Mouse (Mus musculus) hindbrain, embryonic 13.5 days (tissue): ENCODE data around the gene Mllt11. TPM values are rescaled to one million over a fixed set of nuclear protein-coding genes. Genes with fewer than 3 reads are reported as not detected.
A peak's percentile ranks its signal among the peaks of the same experiment; 100 is the strongest.

Experiments
- ATAC-seq: fragments of 200-750 bp; cut with Nextera tagmentation; 2 replicates; pipeline ENCODE4 v1.8.0; 2017; ENCODE audit warnings: moderate TSS enrichment; ENCODE audit not compliant: low FRiP score
- H3K27ac ChIP-seq: fragments of 300-500 bp; sonication (generic); 2 replicates; pipeline ENCODE4 v1.5.1; 2015; ENCODE audit warnings: inconsistent platforms, mild to moderate bottlenecking, moderate library complexity
- H3K27me3 ChIP-seq: fragments of 300-500 bp; sonication (generic); 2 replicates; pipeline ENCODE4 v1.6.1; 2015; ENCODE audit warnings: mild to moderate bottlenecking, inconsistent platforms
- H3K36me3 ChIP-seq: fragments of 300-500 bp; sonication (generic); 2 replicates; pipeline ENCODE4 v1.6.1; 2015; ENCODE audit warnings: mild to moderate bottlenecking, inconsistent platforms
- H3K4me1 ChIP-seq: fragments of 300-500 bp; sonication (generic); replicated peaks from 2 replicates; pipeline ENCODE4 v1.6.1; 2015; ENCODE audit warnings: inconsistent platforms
- H3K4me2 ChIP-seq: fragments of 300-500 bp; sonication (generic); 2 replicates; pipeline ENCODE4 v1.6.1; 2015; ENCODE audit warnings: inconsistent platforms, mild to moderate bottlenecking, moderate library complexity
- H3K4me3 ChIP-seq: fragments of 300-500 bp; sonication (generic); 2 replicates; pipeline ENCODE4 v1.5.1; 2015; ENCODE audit warnings: mild to moderate bottlenecking, inconsistent platforms
- H3K9ac ChIP-seq: fragments of 300-500 bp; sonication (generic); 2 replicates; pipeline ENCODE4 v1.6.1; 2015; ENCODE audit warnings: mild to moderate bottlenecking, inconsistent platforms
- H3K9me3 ChIP-seq: fragments of 300-500 bp; sonication (generic); 2 replicates; pipeline ENCODE4 v1.6.1; 2016; ENCODE audit warnings: inconsistent platforms
- WGBS: fragments of 180-500 bp; shearing (Covaris S2); methylation state at CpG from one replicate; pipeline ENCODE4 v1.1.7; 2015; 5-methylcytosine and 5-hydroxymethylcytosine counted together
- polyA plus RNA-seq: library from polyadenylated mRNA; unstranded; fragments of >200 nt; fragmentation: Nextera tagmentation; extraction: Ambion mirVana; gene quantifications from 2 replicates; pipeline ENCODE4 v1.2.1, GENCODE M21; 2015

Mllt11 gene
- polyA plus RNA-seq, result 307 and 311 TPM in 2 replicates

GRCm38 (mm10) chr3:95231298-95232221 is at the start of gene Mllt11:
TSS of gene Mllt11 (minus strand) at chr3:95232171.
- ATAC-seq, result no peak
- H3K4me2 ChIP-seq, result peak within 1 kb of the TSS; percentile 88
- H3K9ac ChIP-seq, result peak within 1 kb of the TSS; percentile 95
- H3K4me1 ChIP-seq, result peaks cover 38% of the 10 kb centered on the region
- peaks cover 51% of the 10 kb centered on the region for H3K36me3 ChIP-seq
- H3K4me3 ChIP-seq, result peak within 1 kb of the TSS; percentile 88
- no peaks in the 10 kb centered on the region for H3K9me3 ChIP-seq
- H3K27ac ChIP-seq, result peak within 1 kb of the TSS; percentile 99
- no peaks in the 10 kb centered on the region for H3K27me3 ChIP-seq
- 67% methylated on average over 13 of the region's 13 CpGs for WGBS

- peaks cover 39% of the 10 kb centered on the region for H3K4me1 ChIP-seq
- no peaks in the 10 kb centered on the region for H3K27me3 ChIP-seq
- peaks cover 7% of the 10 kb centered on the region; the same call in 1 of the 2 replicates for H3K36me3 ChIP-seq
- peak within 1 kb of the TSS; percentile 89 for H3K9ac ChIP-seq
- H3K4me2 ChIP-seq, result peak within 1 kb of the TSS; percentile 85
- peak within 1 kb of the TSS; percentile 95 for H3K27ac ChIP-seq
- peak within 1 kb of the TSS; percentile 73 for H3K4me3 ChIP-seq
- WGBS, result under 1% methylated on average over 53 of the region's 53 CpGs
- ATAC-seq, result peak; percentile 93
- no peaks in the 10 kb centered on the region for H3K9me3 ChIP-seq
Measured at GRCm38 (mm10) chr3:95281216-95282126, 49.5 kb upstream of the Mllt11 start, which contains the start of the genes Mindy1 and Prune1. TSS of gene Mindy1 (plus strand) at chr3:95281345. TSS of gene Prune1 (minus strand) at chr3:95282076.

GRCm38 (mm10) chr3:95280747-95281146 is 48.8 kb upstream of the Mllt11 start:
- Histone ChIP-seq H3K27me3 (no peaks in the 10 kb centered on the region), H3K36me3 (peaks cover 7% of the 10 kb centered on the region; the same call in 1 of the 2 replicates), H3K9ac (peak overlapping the region; percentile 89), H3K4me2 (peak overlapping the region; percentile 85), H3K4me3 (peak overlapping the region; percentile 73), H3K9me3 (no peaks in the 10 kb centered on the region), H3K27ac (peak overlapping the region; percentile 95), H3K4me1 (peaks cover 36% of the 10 kb centered on the region)
- ATAC-seq, result no peak
- WGBS, result 22% methylated on average over 8 of the region's 8 CpGs

- no peak overlapping the region for H3K27ac ChIP-seq
- H3K4me3 ChIP-seq, result no peak overlapping the region
- peaks cover 7% of the 10 kb centered on the region; the same call in 1 of the 2 replicates for H3K36me3 ChIP-seq
- no peaks in the 10 kb centered on the region for H3K27me3 ChIP-seq
- no peak overlapping the region for H3K4me2 ChIP-seq
- H3K4me1 ChIP-seq, result peaks cover 13% of the 10 kb centered on the region
- ATAC-seq, result no peak
- WGBS, result 84% methylated on average over 1 of the region's 1 CpGs
- H3K9ac ChIP-seq, result no peak overlapping the region
- no peaks in the 10 kb centered on the region for H3K9me3 ChIP-seq
Measured at GRCm38 (mm10) chr3:95277149-95277551, 45.2 kb upstream of the Mllt11 start.

GRCm38 (mm10) chr3:95276428-95276934 is 44.5 kb upstream of the Mllt11 start:
- Histone ChIP-seq H3K4me3 (no peak overlapping the region), H3K27me3 (no peaks in the 10 kb centered on the region), H3K36me3 (peaks cover 7% of the 10 kb centered on the region; the same call in 1 of the 2 replicates), H3K4me1 (peaks cover 13% of the 10 kb centered on the region), H3K27ac (no peak overlapping the region), H3K9ac (no peak overlapping the region), H3K4me2 (no peak overlapping the region), H3K9me3 (no peaks in the 10 kb centered on the region)
- 74% methylated on average over 5 of the region's 5 CpGs for WGBS
- ATAC-seq, result no peak

- Histone ChIP-seq H3K9ac (no peak overlapping the region), H3K27me3 (no peaks in the 10 kb centered on the region), H3K9me3 (no peaks in the 10 kb centered on the region), H3K4me2 (no peak overlapping the region), H3K36me3 (peaks cover 7% of the 10 kb centered on the region; the same call in 1 of the 2 replicates), H3K27ac (no peak overlapping the region), H3K4me3 (no peak overlapping the region), H3K4me1 (0 out of 2 replicates have a peak, but pooled peaks cover 5% of the 10 kb centered on the region)
- ATAC-seq, result no peak
- WGBS, result 86% methylated on average over 6 of the region's 6 CpGs
Measured at GRCm38 (mm10) chr3:95275161-95275560, 43.2 kb upstream of the Mllt11 start.

- H3K4me3 ChIP-seq, result no peak overlapping the region
- no peaks in the 10 kb centered on the region for H3K9me3 ChIP-seq
- no peak overlapping the region for H3K4me2 ChIP-seq
- H3K36me3 ChIP-seq, result peaks cover 11% of the 10 kb centered on the region
- no peak overlapping the region for H3K27ac ChIP-seq
- no peaks in the 10 kb centered on the region for H3K27me3 ChIP-seq
- WGBS, result 92% methylated on average over 4 of the region's 4 CpGs
- no peaks in the 10 kb centered on the region for H3K4me1 ChIP-seq
- no peak for ATAC-seq
- H3K9ac ChIP-seq, result no peak overlapping the region
Measured at GRCm38 (mm10) chr3:95274453-95274852, 42.5 kb upstream of the Mllt11 start.

GRCm38 (mm10) chr3:95273471-95273870 is 41.5 kb upstream of the Mllt11 start:
- Histone ChIP-seq H3K4me2 (no peak overlapping the region), H3K9me3 (no peaks in the 10 kb centered on the region), H3K4me3 (no peak overlapping the region), H3K27ac (no peak overlapping the region), H3K4me1 (no peaks in the 10 kb centered on the region), H3K9ac (no peak overlapping the region), H3K27me3 (no peaks in the 10 kb centered on the region), H3K36me3 (peaks cover 19% of the 10 kb centered on the region)
- WGBS, result 89% methylated on average over 5 of the region's 5 CpGs
- no peak for ATAC-seq

GRCm38 (mm10) chr3:95270766-95271364 is 38.9 kb upstream of the Mllt11 start:
- WGBS, result 89% methylated on average over 12 of the region's 12 CpGs
- ATAC-seq, result no peak
- H3K9me3 ChIP-seq, result no peaks in the 10 kb centered on the region
- peaks cover 38% of the 10 kb centered on the region for H3K36me3 ChIP-seq
- H3K27ac ChIP-seq, result no peak overlapping the region
- no peaks in the 10 kb centered on the region for H3K4me1 ChIP-seq
- no peak overlapping the region for H3K4me2 ChIP-seq
- no peak overlapping the region for H3K4me3 ChIP-seq
- no peak overlapping the region for H3K9ac ChIP-seq
- no peaks in the 10 kb centered on the region for H3K27me3 ChIP-seq

GRCm38 (mm10) chr3:95269789-95270188 is 37.8 kb upstream of the Mllt11 start:
- no peak overlapping the region for H3K9ac ChIP-seq

GRCm38 (mm10) chr3:95267855-95268254 is 35.9 kb upstream of the Mllt11 start:
- no peaks in the 10 kb centered on the region for H3K9me3 ChIP-seq
- H3K36me3 ChIP-seq, result peaks cover 60% of the 10 kb centered on the region
- H3K4me2 ChIP-seq, result no peak overlapping the region
- H3K27ac ChIP-seq, result no peak overlapping the region
- H3K27me3 ChIP-seq, result no peaks in the 10 kb centered on the region
- no peak overlapping the region for H3K4me3 ChIP-seq
- H3K4me1 ChIP-seq, result no peaks in the 10 kb centered on the region
- H3K9ac ChIP-seq, result no peak overlapping the region
- no peak for ATAC-seq

More at GRCm38 (mm10) chr3:95269789-95270188, 37.8 kb upstream of the Mllt11 start:
- Histone ChIP-seq H3K9me3 (no peaks in the 10 kb centered on the region), H3K4me2 (no peak overlapping the region), H3K36me3 (peaks cover 43% of the 10 kb centered on the region), H3K4me1 (no peaks in the 10 kb centered on the region), H3K27me3 (no peaks in the 10 kb centered on the region), H3K4me3 (no peak overlapping the region), H3K27ac (no peak overlapping the region)
- 87% methylated on average over 5 of the region's 5 CpGs for WGBS
- no peak for ATAC-seq
